Mouse (Mus musculus) yolk sac, embryonic 10.5 days (tissue): Measurements from ENCODE around the gene Kmt5a.
A peak's percentile ranks its signal among the peaks of the same experiment; 100 is the strongest.

Experiments
- DNase-seq: peaks from one replicate; pipeline ENCODE4 v3.0.0-alpha.2; 2017; ENCODE audit warnings: low spot score

The Kmt5a gene

GRCm38 (mm10) chr5:124439447-124440093 lies at the start of gene Kmt5a:
TSS of gene Kmt5a (plus strand) at chr5:124439930.
- DNase-seq, result peak; percentile 97

- DNase-seq, result no peak
Measured at GRCm38 (mm10) chr5:124392412-124392811, 47.3 kb upstream of the Kmt5a start.

- DNase-seq, result no peak
Measured at GRCm38 (mm10) chr5:124393726-124394125, 46.0 kb upstream of the Kmt5a start.

GRCm38 (mm10) chr5:124410808-124411207 lies 28.9 kb upstream of the Kmt5a start:
- no peak for DNase-seq

GRCm38 (mm10) chr5:124412163-124412562 lies 27.6 kb upstream of the Kmt5a start:
- no peak for DNase-seq

GRCm38 (mm10) chr5:124418903-124419302 lies 20.8 kb upstream of the Kmt5a start:
- DNase-seq, result no peak

- no peak for DNase-seq
Measured at GRCm38 (mm10) chr5:124421786-124422185, 17.9 kb upstream of the Kmt5a start.

- DNase-seq, result peak; percentile 45
Measured at GRCm38 (mm10) chr5:124424200-124424722, 15.5 kb upstream of the Kmt5a start.

GRCm38 (mm10) chr5:124424723-124425411 lies 14.9 kb upstream of the Kmt5a start:
- DNase-seq, result no peak

- DNase-seq, result peak; percentile 99
Measured at GRCm38 (mm10) chr5:124425412-124426259, 14.1 kb upstream of the Kmt5a start, which contains the start of gene Sbno1. TSS of gene Sbno1 (minus strand) at chr5:124426001.

- peak; percentile 72 for DNase-seq
Measured at GRCm38 (mm10) chr5:124426475-124427071, 13.2 kb upstream of the Kmt5a start.

GRCm38 (mm10) chr5:124432398-124433012 lies 7.2 kb upstream of the Kmt5a start:
- DNase-seq, result no peak

GRCm38 (mm10) chr5:124433048-124433447 lies 6.7 kb upstream of the Kmt5a start:
- DNase-seq, result no peak

GRCm38 (mm10) chr5:124438229-124438628 lies 1.5 kb upstream of the Kmt5a start:
- no peak for DNase-seq

- no peak for DNase-seq
Measured at GRCm38 (mm10) chr5:124438746-124439145, 984 bp upstream of the Kmt5a start.

- no peak for DNase-seq
Measured at GRCm38 (mm10) chr5:124440094-124440701, 468 bp downstream of the Kmt5a start.

GRCm38 (mm10) chr5:124442628-124443027 lies 2.9 kb downstream of the Kmt5a start:
- DNase-seq, result peak; percentile 43

GRCm38 (mm10) chr5:124444208-124444607 lies 4.5 kb downstream of the Kmt5a start:
- DNase-seq, result no peak

GRCm38 (mm10) chr5:124444661-124445561 lies 5.2 kb downstream of the Kmt5a start:
- peak; percentile 78 for DNase-seq
